Mouse (Mus musculus): ENCODE measurements around the gene Hlcs.
A peak's percentile ranks its signal among the peaks of the same experiment; 100 is the strongest.
"Not testable (repeated sequence)": the region's sequence is repeated elsewhere in the genome, so short reads cannot be mapped to it uniquely, and the experiment has no call there.

The Hlcs gene

DNA sequence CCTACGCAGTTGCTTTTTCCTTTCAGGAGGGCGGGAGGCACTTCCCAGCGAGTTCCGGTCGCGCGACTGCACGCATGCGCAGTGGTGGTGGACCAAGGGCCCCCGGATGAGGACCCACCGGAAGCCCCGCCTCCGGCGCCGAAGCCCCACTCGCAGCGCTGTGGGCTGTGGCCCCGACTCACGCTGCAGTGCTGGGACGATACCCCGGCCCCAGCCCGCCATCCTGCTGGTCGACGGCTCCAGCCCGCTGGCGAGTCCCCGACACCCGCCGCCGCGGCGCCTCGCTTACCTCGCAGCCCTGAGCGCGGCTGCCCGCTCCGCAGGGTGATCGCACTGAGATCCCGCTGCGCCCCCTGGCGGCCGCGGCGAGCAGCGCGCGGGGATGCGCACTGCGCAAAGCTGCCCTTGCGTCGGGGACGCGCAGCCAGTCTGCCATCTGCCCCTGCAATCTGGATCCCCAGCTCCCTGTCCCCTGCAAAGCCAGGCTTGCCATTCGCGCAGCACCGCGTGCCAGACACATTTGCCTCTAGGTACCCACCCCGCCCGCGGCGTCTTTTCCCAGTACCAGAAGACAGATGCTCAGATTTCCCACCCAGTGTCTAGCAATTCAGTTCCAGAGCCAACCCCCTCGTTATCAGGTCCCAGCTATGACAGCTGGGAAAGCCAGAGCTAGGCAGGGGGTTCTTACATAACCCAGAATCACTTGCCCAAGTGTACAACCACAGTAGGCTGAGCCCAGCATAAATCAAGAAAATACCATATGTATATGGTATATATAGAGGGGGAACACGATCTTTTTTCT is at the start of gene Hlcs:
TSS of gene Hlcs (minus strand) at position 343 of the 802 bp plus-strand sequence.
- peak; percentile 98 for DNase-seq

- peak; percentile 59 for DNase-seq
Observed at GRCm38 (mm10) chr16:94362174-94362873, 49.0 kb upstream of the Hlcs start.

DNA sequence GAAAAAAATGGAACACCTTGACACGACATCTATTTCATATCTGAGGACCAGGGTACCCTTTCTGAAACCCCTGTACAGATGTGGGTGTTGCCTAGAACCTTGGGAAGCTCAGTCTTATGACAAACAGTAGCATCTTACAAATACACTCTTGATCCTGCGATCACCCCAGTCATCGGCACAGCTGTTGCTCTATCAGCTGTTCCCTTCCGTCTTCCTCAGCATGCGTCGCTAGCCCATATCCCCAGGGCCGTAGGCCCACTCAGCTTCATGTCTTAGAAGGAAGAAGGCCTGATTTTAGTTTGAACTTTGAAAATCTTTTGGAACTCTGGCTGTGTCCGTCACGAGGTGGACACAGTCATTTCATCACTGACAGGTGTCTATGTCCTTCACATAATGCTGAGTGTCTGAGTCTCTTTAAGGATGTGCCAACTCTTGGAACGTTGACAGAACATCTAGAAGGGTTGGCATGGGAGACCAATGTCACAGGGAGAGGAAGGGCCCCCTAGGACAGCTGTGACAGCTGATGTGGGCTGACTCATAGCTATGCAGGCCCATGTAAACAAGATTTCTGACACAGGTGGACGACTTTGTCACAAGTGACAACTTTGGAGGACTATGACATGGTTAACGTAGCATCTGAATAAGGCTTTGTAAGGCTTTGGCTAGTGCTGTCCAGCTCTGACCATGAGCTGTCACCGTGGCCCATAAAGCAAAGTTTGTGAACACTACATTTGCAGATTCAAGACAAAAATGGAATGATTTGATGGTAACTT is 47.4 kb upstream of the Hlcs start:
- DNase-seq = no peak

DNA sequence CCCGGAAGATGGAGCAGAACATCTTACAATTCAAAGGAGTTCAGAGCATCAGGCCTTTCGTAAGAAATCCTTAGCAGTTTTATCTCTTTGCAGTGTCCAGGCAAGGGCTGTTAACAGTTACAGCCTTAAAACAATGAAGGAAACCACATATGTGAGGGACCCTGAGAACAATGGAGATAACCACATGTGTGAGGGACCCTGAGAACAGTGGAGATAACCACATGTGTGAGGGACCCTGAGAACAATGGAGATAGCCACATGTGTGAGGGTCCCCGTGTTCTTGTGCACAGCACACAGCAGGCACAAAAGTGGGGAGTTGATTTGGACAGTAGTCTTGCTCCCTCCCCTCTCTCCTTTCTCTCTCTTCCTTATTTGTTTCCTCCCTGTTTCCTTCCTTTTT is 44.7 kb upstream of the Hlcs start:
- no peak for DNase-seq

DNA sequence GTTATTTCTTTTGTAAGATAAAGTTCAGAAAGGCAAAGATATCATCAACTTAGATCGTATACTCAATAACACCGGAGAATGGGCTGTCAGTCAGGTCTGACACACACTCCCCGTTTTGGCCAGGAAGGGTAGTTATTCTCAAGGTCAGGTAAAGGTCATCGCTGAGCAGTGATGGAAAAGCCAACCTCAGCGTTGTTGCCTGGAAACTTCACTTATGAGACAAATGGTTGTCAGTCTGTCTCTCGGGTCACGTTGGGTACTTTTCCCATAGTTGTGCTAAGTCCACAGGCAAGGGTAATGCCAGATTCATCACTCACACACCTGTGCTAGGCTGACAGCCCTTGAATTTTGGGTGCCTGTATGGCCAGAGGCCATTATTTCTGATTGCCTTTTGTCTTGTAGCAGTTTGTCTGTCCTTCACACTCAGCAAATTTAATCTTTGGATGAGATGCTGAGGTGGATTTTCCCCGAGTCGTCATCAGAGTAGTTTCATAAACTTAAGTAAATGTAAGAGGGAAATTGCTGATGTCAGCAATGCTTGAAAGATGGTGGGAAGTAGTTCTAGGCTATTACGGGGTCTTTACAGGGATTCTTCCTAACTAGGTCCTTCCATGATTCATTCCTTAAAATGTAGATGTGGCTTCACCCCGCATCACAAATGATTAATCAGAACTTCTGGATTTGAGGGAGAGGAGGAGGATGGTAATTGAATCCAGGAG is 43.6 kb upstream of the Hlcs start:
- no peak for DNase-seq

DNA sequence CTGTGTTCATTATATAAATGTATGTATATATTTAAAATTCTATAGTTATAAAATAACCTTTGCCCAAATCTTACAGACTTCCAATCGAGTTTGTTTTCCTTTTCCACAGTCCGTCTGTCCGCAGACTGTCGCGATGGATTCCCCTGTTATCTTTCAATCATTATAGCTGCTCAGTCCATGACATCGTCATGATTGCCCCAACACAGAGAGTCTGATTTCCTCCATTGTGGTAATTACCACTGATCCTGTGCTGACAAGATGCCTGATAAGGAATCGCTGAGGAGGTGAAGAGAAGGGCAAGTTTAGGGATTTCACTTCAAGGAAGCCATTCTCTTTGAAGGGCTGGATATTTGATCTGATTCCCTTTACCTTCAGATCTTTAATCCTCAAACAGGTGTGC is 42.7 kb upstream of the Hlcs start:
- no peak for DNase-seq

DNA sequence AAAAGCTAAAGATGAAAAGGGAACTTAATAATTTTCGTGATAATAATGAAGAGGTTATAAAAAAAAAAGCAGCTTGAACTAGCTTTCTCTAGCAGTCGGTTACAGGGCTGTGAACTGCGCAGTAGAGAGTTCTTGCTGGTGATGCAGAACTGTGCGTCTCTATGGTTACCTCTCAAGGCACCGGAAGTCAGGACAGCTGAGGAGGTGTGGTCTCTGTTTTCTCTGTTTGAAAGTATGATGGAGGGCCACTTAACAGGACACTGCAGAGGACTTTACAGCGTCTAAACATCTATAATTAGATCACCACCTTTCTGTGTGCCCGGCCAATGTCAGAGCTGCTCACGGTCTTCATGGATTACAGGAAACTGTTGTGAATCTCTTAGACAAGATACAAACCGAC is 41.1 kb upstream of the Hlcs start:
- DNase-seq = peak; percentile 31

- DNase-seq = no peak
Observed at GRCm38 (mm10) chr16:94350287-94350677, 36.9 kb upstream of the Hlcs start.

- no peak for DNase-seq
Observed at GRCm38 (mm10) chr16:94349588-94350286, 36.4 kb upstream of the Hlcs start.

DNA sequence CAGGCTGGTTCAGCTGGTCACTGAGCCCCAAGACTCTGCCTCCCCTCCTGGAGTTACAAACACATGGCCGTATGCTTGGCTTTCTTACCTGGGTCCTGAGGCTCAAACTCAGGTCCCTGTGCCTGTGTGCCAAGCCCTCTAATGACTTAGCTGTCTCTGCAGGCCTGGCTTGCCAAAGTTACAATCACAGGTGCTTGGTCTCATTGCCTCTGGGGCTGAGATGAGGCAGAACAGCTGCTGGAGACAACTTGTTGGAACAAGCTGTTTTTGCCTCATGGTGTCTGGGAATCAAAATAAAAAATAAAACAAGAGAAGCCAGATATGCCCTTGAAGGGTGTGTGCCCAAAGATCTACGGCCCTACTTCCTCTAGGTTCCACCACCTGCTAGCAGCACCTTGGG is 35.4 kb upstream of the Hlcs start:
- no peak for DNase-seq

DNA sequence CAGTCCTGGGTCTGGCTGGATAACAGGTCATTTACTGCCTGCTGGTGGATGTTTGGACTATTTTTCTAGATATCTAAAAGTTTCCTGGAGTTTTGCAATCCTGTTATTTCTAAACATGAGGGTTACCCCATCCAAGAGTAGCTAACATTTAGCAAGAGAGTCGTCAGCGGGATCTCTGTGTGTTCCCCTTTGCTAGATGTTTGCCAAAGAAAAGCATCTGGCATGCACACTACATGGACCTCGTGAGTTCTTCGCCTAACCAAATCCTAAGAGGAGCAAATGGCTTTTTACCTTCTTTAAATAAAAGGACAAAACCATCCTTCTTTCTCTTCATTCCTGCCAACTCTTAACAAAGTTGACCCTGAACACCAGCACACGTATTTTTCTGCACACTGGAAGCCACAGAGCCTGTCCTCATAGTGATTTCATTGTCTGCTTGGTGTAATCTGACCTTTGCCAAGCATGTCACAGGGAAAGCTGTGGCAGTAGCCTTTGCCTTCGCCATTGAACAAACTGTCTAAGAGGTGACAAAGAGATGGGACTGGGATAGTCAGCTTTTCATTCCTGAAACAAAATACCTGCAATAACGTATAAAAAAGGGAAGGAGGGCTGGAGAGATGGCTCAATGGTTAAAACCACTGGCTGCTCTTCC is 33.8 kb upstream of the Hlcs start:
- DNase-seq = peak; percentile 11

DNA sequence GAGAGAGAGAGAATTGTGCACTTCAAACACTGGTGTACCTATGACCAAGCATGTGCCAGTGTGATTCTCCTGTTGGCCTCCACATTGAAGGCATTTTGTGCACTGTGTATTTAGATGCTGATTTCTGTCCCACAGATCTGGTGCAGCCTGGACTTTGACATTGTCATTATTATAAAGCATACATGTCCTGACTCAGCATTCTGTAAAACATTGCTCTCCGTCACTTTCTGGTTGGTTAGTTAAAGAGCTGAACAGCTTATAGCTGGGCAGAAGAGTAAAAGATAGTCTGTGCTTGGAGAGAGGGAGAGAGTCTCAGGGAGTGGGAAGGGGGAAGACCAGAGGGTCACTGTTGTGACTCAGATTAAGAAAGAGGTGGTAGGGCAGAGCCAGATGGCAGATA is 32.4 kb upstream of the Hlcs start:
- DNase-seq = no peak

DNA sequence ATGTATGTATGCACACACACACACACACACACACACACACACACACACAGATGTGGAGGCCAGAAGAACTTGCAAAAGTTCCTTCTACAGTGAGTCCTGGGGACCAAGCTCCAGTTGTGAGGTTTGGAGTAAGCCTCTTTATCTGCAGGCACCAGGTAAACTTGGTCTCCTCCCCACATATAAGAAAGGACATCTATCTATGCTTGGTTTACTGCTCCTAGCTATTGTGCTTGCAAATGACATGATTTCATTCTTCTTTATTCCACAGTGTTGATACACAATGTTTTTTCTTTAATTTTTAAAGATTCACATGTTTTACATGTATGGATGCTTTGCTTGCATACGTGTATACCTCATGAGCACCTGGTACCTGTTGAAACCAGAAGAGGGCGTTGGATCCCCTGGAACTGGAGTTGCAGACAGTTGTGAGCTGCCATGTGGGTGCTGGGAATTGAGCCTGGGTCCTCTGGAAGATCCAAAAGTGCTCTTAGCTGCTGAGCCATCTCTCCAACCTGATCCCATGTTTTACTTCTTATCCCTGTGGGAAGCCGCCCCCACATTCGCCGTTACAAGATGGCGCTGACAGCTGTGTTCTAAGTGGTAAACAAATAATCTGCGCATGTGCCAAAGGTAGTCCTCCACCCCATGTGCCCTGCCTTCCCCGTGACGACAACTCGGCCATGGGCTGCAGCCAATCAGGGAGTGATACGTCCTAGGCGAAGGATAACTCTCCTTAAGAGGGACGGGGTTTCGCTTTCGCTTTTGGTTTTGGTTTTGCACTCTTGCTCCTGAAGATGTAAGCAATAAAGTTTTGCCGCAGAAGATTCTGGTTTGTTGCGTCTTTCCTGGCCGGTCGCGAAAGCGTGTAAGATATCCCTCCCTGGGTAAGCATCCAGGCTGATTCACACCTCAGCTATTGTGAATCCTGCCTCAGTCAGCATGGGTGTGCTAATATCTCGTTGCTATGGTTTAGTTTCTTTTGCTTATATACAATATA is 26.1 kb upstream of the Hlcs start:
- DNase-seq = not testable (repeated sequence)

GRCm38 (mm10) chr16:94335656-94336055 is 22.3 kb upstream of the Hlcs start:
- DNase-seq = no peak

DNA sequence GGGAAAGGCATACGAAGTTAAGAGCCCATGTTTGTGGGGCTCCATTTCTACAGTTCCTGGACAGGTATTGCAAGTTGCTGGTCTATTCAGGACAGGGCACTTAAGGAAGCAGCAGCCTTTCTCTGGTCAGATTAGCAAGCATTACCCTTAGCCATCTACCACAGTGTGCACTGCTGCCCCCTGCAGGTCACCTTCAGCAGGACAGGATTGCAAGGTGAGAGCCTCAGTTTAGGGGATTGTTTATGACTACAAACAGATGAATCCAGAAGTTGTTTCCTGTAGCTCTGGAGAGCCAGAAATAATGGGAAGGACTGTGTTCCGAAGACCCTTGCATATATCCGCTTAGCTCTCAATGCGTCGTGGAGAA is 18.5 kb upstream of the Hlcs start:
- peak; percentile 77 for DNase-seq

DNA sequence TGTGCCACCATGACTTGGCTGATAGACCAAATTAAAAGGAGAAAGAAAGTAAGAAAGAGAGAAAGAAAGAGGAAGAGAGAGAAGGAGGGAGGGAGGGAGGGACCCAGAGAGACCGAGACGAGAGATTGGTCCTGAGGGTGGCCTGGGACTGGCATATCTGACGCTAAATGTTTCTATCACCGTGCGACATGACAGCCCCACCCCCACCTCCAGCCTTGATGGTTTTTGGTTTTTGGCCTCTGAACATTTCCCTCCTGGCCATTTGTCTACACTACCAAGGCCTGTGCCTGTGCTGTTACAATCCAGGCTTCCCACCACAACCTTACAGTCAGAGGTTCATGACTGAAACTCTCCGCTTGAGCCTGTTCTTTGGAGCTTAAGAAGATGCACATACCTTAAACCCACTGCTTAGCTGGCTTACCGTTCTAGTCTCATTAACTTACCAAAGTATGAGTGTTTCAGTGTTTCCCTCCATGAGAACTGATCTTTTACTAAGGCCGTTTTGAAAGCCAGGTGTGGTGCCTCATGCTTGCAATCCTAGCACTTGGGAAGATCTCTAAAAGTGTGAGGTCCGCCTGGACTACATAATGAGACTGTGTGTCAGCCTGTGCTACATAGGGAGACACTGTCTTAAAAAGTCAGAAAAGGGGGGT is 18.0 kb upstream of the Hlcs start:
- DNase-seq = no peak

DNA sequence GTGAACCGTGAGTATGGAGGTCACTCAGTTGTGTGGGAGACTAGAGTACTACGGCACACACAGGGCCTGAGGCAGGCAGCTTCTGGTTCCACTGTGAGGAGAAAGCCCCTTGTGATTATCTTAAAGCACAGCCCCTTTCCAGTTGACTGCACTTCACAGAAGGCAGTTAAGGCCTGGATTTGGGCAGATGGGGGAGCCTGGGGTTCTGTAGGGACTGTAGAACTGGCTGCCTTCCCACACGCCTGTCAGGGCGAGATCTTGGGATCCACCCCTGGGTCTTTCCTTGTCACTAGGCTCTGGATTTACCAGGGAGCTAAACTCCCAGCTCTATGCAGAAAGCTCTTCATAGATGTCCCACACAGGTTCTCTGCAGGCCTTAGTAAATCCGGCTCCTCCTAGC is 17.1 kb upstream of the Hlcs start:
- no peak for DNase-seq

GRCm38 (mm10) chr16:94328881-94329867 is 15.8 kb upstream of the Hlcs start:
- DNase-seq = no peak

Measured in lung, postnatal 10 days (tissue).